Mouse (Mus musculus): ENCODE data around the gene Akt1s1. TPM values are rescaled to one million over a fixed set of nuclear protein-coding genes. Genes with fewer than 3 reads are reported as not detected.
A peak's percentile ranks its signal among the peaks of the same experiment; 100 is the strongest.

The Akt1s1 gene
- polyA plus RNA-seq, 1 experiment from 2014 or later = 32.0 TPM

DNA sequence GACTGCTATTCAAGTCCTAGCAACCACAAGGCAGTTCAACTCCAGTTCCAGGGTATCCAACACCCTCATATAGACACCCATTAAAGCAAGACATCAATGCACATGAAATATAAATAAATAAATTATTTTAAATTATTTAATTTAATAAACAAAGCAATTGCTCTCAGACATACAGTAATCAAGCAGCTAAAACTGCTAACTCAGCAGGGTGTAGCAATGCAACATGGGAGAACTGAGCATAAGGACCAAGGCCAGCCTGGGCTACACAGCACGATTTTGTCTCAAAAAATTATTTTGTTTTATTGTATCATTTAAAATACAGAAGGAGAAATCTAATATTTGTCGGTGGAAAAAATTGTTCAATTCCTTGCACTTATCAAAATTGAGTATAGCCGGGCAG lies 45.4 kb downstream of the Akt1s1 start:
- peaks cover 76% of the 10 kb centered on the region for H3K4me1 ChIP-seq (replicated peaks)
- no peaks in the 10 kb centered on the region for H3K9me3 ChIP-seq (replicated peaks)
- H3K27me3 ChIP-seq = no peaks in the 10 kb centered on the region
- ATAC-seq (ENCODE audit: low read depth) = no peak
- H3K4me3 ChIP-seq (replicated peaks) = no peak overlapping the region
- no peak overlapping the region for H3K27ac ChIP-seq
- peaks cover 15% of the 10 kb centered on the region for H3K36me3 ChIP-seq
- DNase-seq = no peak
- 68% methylated on average over 3 of the region's 3 CpGs for WGBS (ENCODE audit: insufficient replicate concordance)
- no peak overlapping the region for H3K9ac ChIP-seq
- H3K4me2 ChIP-seq = no peak overlapping the region

DNA sequence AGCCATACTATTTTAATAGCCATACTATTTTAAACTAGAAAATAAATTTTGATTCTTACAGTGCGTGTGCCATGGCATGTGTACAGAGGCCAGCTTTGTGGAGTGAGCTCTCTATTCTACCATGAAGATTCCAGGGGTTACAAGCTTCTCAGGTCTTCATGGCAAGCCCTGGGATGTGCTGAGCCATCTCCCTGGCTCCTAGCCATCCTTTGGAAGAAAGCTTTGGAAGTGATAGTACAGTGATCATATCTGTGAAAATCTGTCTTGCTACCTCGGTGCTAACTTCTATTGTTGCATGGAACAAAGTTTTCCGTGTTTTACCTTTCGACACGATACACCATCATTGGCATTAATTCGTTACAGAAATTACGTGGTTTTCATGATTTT lies 46.4 kb downstream of the Akt1s1 start:
- Histone ChIP-seq H3K27me3 (no peaks in the 10 kb centered on the region), H3K27ac (no peak overlapping the region), H3K9me3 (replicated peaks) (no peaks in the 10 kb centered on the region), H3K9ac (peak overlapping the region; percentile 78; the same call in 1 of the 2 replicates), H3K4me1 (replicated peaks) (peaks cover 78% of the 10 kb centered on the region), H3K36me3 (peaks cover 22% of the 10 kb centered on the region), H3K4me2 (peak overlapping the region; percentile 85), H3K4me3 (replicated peaks) (peak overlapping the region; percentile 68)
- DNase-seq (no peak), ATAC-seq (ENCODE audit: low read depth) (no peak)
- WGBS (ENCODE audit: insufficient replicate concordance) = 82% methylated on average over 7 of the region's 7 CpGs

DNA sequence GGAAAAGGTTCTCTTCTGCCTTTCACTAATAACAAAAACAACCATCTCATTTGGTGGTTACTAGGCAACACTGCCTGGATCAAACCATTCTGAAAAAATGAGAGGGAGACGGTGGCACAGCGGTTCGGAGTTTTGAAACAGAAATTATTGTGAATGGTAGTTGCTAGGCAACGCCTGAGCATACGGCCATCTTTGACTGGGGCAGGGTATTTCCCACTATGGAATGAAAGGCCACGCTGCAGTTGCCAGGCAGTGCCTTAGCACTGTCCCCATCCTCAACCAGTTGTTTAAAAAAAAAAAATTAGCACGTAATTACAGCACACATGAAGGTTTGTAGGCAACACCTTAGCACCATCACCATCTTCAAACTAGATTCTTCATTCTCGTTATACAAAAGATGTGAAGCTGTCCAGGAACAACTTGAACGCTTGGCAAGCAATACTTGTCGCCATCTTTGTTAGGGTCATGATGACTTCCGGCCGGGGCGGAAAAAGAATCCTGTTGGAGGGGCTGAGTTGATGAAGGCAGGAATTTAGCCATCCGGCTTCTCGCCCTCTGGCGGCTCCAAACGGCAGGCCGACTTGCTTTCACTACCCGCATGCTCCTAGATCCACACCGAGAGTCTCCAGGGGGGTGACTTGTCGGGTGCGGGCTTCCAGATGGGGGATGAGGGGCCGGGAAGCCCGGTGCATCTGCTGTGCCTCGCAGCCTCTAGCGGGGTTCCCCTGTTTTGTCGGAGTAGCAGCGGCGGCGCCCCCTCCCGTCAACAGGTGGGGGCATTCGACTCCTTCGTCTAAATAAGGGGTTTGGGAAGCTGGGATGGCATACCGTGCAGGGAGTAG lies 47.0 kb downstream of the Akt1s1 start, which contains the start of gene Fuz:
Gene Fuz, plus strand, starts transcription at position 487 of the 842 bp plus-strand sequence.
- ATAC-seq (ENCODE audit: low read depth) (peak; percentile 33), DNase-seq (peak; percentile 73)
- Histone ChIP-seq H3K4me3 (replicated peaks) (peak within 1 kb of the TSS; percentile 68), H3K4me1 (replicated peaks) (peaks cover 78% of the 10 kb centered on the region), H3K36me3 (peaks cover 22% of the 10 kb centered on the region), H3K4me2 (peak within 1 kb of the TSS; percentile 85), H3K9me3 (replicated peaks) (no peaks in the 10 kb centered on the region), H3K27me3 (no peaks in the 10 kb centered on the region), H3K27ac (peak within 1 kb of the TSS; percentile 62), H3K9ac (peak within 1 kb of the TSS; percentile 78)
- WGBS (ENCODE audit: insufficient replicate concordance) = 3% methylated on average over 34 of the region's 34 CpGs

DNA sequence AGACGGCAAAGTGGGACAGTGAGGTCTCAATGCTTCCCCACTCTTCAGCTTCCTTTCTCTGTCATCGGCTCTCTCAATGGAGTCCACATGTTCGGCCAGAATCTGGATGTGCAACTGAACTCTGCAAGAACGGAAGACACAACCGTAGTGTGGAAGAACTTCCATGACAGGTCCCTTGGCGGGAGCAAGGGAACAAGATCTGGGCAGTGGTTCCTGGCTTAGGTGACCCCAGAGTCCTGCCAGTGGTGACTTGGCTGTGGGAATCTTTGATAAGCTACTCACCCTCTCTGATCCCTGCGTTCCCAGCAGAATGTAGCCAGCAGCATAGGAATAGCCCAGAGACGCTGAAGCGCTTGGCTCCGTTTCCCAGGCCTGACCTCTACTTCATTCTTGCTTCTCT lies 47.7 kb downstream of the Akt1s1 start:
- DNase-seq (no peak), ATAC-seq (ENCODE audit: low read depth) (no peak)
- Histone ChIP-seq H3K36me3 (peaks cover 28% of the 10 kb centered on the region), H3K9me3 (replicated peaks) (no peaks in the 10 kb centered on the region), H3K27ac (peak overlapping the region; percentile 62), H3K4me2 (peak overlapping the region; percentile 85), H3K27me3 (no peaks in the 10 kb centered on the region), H3K4me3 (replicated peaks) (peak overlapping the region; percentile 68), H3K4me1 (replicated peaks) (peaks cover 78% of the 10 kb centered on the region), H3K9ac (peak overlapping the region; percentile 78)
- WGBS (ENCODE audit: insufficient replicate concordance) = 42% methylated on average over 10 of the region's 10 CpGs

DNA sequence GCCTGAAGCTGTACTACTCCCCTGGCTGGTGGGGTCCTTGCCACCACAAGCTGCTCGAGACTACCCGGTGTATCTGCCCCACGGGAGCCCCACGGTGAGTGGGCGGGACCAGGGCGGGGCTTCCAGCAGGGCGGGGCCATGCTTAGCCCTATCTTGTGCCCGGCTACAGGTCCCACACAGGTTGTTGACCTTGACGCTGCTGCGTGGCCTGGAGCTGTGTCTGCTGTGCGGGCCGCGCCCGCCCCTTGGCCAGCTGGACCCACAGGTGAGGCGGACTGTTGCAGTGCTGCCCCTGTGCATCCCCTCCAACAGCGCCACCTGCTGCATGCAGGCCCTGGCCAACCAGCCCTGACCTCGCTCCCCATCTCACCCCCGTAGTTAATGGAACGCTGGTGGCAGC lies 49.8 kb downstream of the Akt1s1 start:
- ATAC-seq (ENCODE audit: low read depth) (peak; percentile 39), DNase-seq (peak; percentile 58)
- H3K4me2 ChIP-seq = peak overlapping the region; percentile 34
- H3K4me3 ChIP-seq (replicated peaks) = no peak overlapping the region
- 40% methylated on average over 19 of the region's 19 CpGs for WGBS (ENCODE audit: insufficient replicate concordance)
- no peaks in the 10 kb centered on the region for H3K27me3 ChIP-seq
- H3K9me3 ChIP-seq (replicated peaks) = no peaks in the 10 kb centered on the region
- H3K27ac ChIP-seq = peak overlapping the region; percentile 37
- H3K36me3 ChIP-seq = peaks cover 49% of the 10 kb centered on the region
- peaks cover 75% of the 10 kb centered on the region for H3K4me1 ChIP-seq (replicated peaks)
- H3K9ac ChIP-seq = peak overlapping the region; percentile 11; the same call in 1 of the 2 replicates

DNA sequence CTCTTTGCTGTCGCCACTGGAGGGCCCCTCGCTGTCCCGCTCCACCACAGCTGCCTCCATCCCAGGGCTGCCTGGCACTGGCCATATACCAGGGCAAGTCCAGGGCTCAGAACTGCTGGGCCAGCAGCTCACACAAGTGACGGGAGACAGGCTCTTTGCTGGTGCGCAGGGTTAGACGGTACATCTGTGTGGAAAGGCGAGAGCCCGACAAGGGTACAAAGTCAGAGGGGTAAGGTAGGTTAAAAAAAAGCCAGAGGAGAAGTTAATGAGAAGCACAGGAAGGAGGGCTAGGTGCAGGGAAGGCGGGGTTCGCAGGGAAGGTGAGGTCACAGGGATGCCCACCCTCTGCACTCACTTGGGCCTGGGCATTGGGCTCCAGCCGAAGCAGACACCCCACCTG lies 51.8 kb downstream of the Akt1s1 start:
- Histone ChIP-seq H3K4me2 (no peak overlapping the region), H3K36me3 (peaks cover 69% of the 10 kb centered on the region), H3K27ac (no peak overlapping the region; the same call in 1 of the 2 replicates), H3K4me3 (replicated peaks) (no peak overlapping the region), H3K9me3 (replicated peaks) (no peaks in the 10 kb centered on the region), H3K9ac (no peak overlapping the region), H3K27me3 (no peaks in the 10 kb centered on the region), H3K4me1 (replicated peaks) (peaks cover 69% of the 10 kb centered on the region)
- WGBS (ENCODE audit: insufficient replicate concordance) = 90% methylated on average over 11 of the region's 11 CpGs
- ATAC-seq (ENCODE audit: low read depth) (no peak), DNase-seq (no peak)

DNA sequence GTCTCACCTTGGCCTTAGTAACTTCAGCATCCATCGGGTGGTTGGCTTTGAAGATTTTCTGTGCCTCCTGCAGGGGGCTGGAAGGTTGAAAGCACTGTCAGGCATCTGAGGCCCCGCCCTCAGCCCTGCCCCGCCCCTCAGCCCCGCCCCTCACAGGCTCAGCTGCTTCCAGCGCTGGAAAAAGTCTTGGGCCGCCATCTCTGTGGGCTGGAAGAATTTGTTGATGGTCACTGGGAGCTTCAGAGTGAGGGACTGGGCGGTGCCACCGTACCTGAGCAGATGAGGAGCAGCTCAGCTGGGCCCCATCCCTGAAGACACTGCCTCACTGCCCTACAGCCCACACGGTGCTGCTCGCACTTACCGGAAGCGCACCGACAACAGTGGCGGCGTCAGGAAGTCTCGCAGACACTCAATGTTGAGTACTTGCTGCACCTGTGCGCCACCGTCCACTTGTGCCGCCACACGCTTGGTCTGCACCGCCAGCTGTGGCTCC lies 52.5 kb downstream of the Akt1s1 start:
- Histone ChIP-seq H3K9me3 (replicated peaks) (no peaks in the 10 kb centered on the region), H3K27ac (no peak overlapping the region; the same call in 1 of the 2 replicates), H3K27me3 (no peaks in the 10 kb centered on the region), H3K36me3 (peaks cover 75% of the 10 kb centered on the region), H3K4me2 (peak overlapping the region; percentile 57), H3K4me3 (replicated peaks) (peak overlapping the region; percentile 34), H3K9ac (peak overlapping the region; percentile 50), H3K4me1 (replicated peaks) (peaks cover 64% of the 10 kb centered on the region)
- ATAC-seq (ENCODE audit: low read depth) = peak; percentile 36; the same call in 1 of the 2 replicates
- DNase-seq = peak; percentile 32
- WGBS (ENCODE audit: insufficient replicate concordance) = 24% methylated on average over 21 of the region's 21 CpGs

MicroRNAs encoded within 50 kb of the gene (microRNA counts, 519-probe panel; counts per million panel counts)
- microRNA mmu-miR-707 = 114 counts per million

Small RNA genes lying within 50 kb of the gene (microRNA-seq; reads per million reads assigned to microRNA genes)
- not detected for gene Mir707

Other genes with a start within 250 kb of the Akt1s1 start
- 0.12 and 0.31 TPM in 2 replicates for gene Myh14, start 178.1 kb upstream of the Akt1s1 start, polyA plus RNA-seq (2015; fragmentation: Nextera tagmentation; extraction: Ambion mirVana)
- not detected in 2 replicates for gene Izumo2, start 140.2 kb upstream of the Akt1s1 start, polyA plus RNA-seq (2015; fragmentation: Nextera tagmentation; extraction: Ambion mirVana)
- 30.0 and 30.8 TPM in 2 replicates for gene Vrk3, start 100.6 kb upstream of the Akt1s1 start, polyA plus RNA-seq (2015; fragmentation: Nextera tagmentation; extraction: Ambion mirVana)
- 0.99 and 1.1 TPM in 2 replicates for gene Zfp473, start 97.9 kb upstream of the Akt1s1 start, polyA plus RNA-seq (2015; fragmentation: Nextera tagmentation; extraction: Ambion mirVana)
- 60.8 and 68.9 TPM in 2 replicates for gene Nup62, start 32.9 kb upstream of the Akt1s1 start, polyA plus RNA-seq (2015; fragmentation: Nextera tagmentation; extraction: Ambion mirVana)
- 0.70 and 1.1 TPM in 2 replicates for gene Il4i1, start 32.6 kb upstream of the Akt1s1 start, polyA plus RNA-seq (2015; fragmentation: Nextera tagmentation; extraction: Ambion mirVana)
- gene Atf5, start 32.3 kb upstream of the Akt1s1 start, polyA plus RNA-seq (2015; fragmentation: Nextera tagmentation; extraction: Ambion mirVana) = 5.3 and 5.4 TPM in 2 replicates
- gene Tbc1d17, start 88 bp downstream of the Akt1s1 start, polyA plus RNA-seq (2015; fragmentation: Nextera tagmentation; extraction: Ambion mirVana) = 29.0 and 30.0 TPM in 2 replicates
- 22.8 and 24.2 TPM in 2 replicates for gene Pnkp, start 8.1 kb downstream of the Akt1s1 start, polyA plus RNA-seq (2015; fragmentation: Nextera tagmentation; extraction: Ambion mirVana)
- 50.4 and 57.0 TPM in 2 replicates for gene Ptov1, start 20.8 kb downstream of the Akt1s1 start, polyA plus RNA-seq (2015; fragmentation: Nextera tagmentation; extraction: Ambion mirVana)
- 47.2 and 51.2 TPM in 2 replicates for gene Med25, start 43.7 kb downstream of the Akt1s1 start, polyA plus RNA-seq (2015; fragmentation: Nextera tagmentation; extraction: Ambion mirVana)
- 7.2 and 7.5 TPM in 2 replicates for gene Fuz, start 47.1 kb downstream of the Akt1s1 start, polyA plus RNA-seq (2015; fragmentation: Nextera tagmentation; extraction: Ambion mirVana)
- gene Ap2a1, start 80.5 kb downstream of the Akt1s1 start, polyA plus RNA-seq (2015; fragmentation: Nextera tagmentation; extraction: Ambion mirVana) = 69.5 and 82.4 TPM in 2 replicates
- gene Tsks, start 94.2 kb downstream of the Akt1s1 start, polyA plus RNA-seq (2015; fragmentation: Nextera tagmentation; extraction: Ambion mirVana) = 0.07 and 0.22 TPM in 2 replicates
- gene Cpt1c, start 125.9 kb downstream of the Akt1s1 start, polyA plus RNA-seq (2015; fragmentation: Nextera tagmentation; extraction: Ambion mirVana) = 1.9 and 2.3 TPM in 2 replicates
- gene Prmt1, start 137.6 kb downstream of the Akt1s1 start, polyA plus RNA-seq (2015; fragmentation: Nextera tagmentation; extraction: Ambion mirVana) = 214 and 220 TPM in 2 replicates
- gene Irf3, start 148.7 kb downstream of the Akt1s1 start, polyA plus RNA-seq (2015; fragmentation: Nextera tagmentation; extraction: Ambion mirVana) = 41.0 and 42.4 TPM in 2 replicates
- 18.2 and 20.1 TPM in 2 replicates for gene Bcl2l12, start 149.7 kb downstream of the Akt1s1 start, polyA plus RNA-seq (2015; fragmentation: Nextera tagmentation; extraction: Ambion mirVana)
- 10.4 and 11.8 TPM in 2 replicates for gene Scaf1, start 167.4 kb downstream of the Akt1s1 start, polyA plus RNA-seq (2015; fragmentation: Nextera tagmentation; extraction: Ambion mirVana)
- gene Rras, start 169.0 kb downstream of the Akt1s1 start, polyA plus RNA-seq (2015; fragmentation: Nextera tagmentation; extraction: Ambion mirVana) = 14.4 and 15.0 TPM in 2 replicates
- 1.7 and 2.2 TPM in 2 replicates for gene Prr12, start 203.9 kb downstream of the Akt1s1 start, polyA plus RNA-seq (2015; fragmentation: Nextera tagmentation; extraction: Ambion mirVana)
- 31.5 and 32.0 TPM in 2 replicates for gene Nosip, start 213.4 kb downstream of the Akt1s1 start, polyA plus RNA-seq (2015; fragmentation: Nextera tagmentation; extraction: Ambion mirVana)
- gene Prrg2, start 213.7 kb downstream of the Akt1s1 start, polyA plus RNA-seq (2015; fragmentation: Nextera tagmentation; extraction: Ambion mirVana) = 7.1 and 7.8 TPM in 2 replicates
- 35.6 and 38.7 TPM in 2 replicates for gene Rcn3, start 243.2 kb downstream of the Akt1s1 start, polyA plus RNA-seq (2015; fragmentation: Nextera tagmentation; extraction: Ambion mirVana)